Mouse (Mus musculus): ENCODE data around the gene Lmntd1. TPM values are rescaled to one million over a fixed set of nuclear protein-coding genes. Genes with fewer than 3 reads are reported as not detected.

Gene Lmntd1
- total RNA-seq, 2 experiments from 2014 or later = not detected

GRCm38 (mm10) chr6:145499574-145500546 lies 114.3 kb downstream of the Lmntd1 start:
- no peak for ATAC-seq (ENCODE audit: poor library complexity, severe bottlenecking)

- no peak for ATAC-seq (ENCODE audit: poor library complexity, severe bottlenecking)
Measured at GRCm38 (mm10) chr6:145495731-145496130, 118.4 kb downstream of the Lmntd1 start.

- ATAC-seq (ENCODE audit: poor library complexity, severe bottlenecking) = no peak
Measured at GRCm38 (mm10) chr6:145488251-145488650, 125.9 kb downstream of the Lmntd1 start.

GRCm38 (mm10) chr6:145485986-145486605 lies 128.0 kb downstream of the Lmntd1 start:
- ATAC-seq (ENCODE audit: poor library complexity, severe bottlenecking) = no peak

GRCm38 (mm10) chr6:145483318-145483674 lies 130.8 kb downstream of the Lmntd1 start:
- ATAC-seq (ENCODE audit: poor library complexity, severe bottlenecking) = no peak

GRCm38 (mm10) chr6:145482656-145483317 lies 131.3 kb downstream of the Lmntd1 start:
- ATAC-seq (ENCODE audit: poor library complexity, severe bottlenecking) = no peak

GRCm38 (mm10) chr6:145481938-145482337 lies 132.2 kb downstream of the Lmntd1 start:
- no peak for ATAC-seq (ENCODE audit: poor library complexity, severe bottlenecking)

GRCm38 (mm10) chr6:145478821-145479271 lies 135.3 kb downstream of the Lmntd1 start:
- ATAC-seq (ENCODE audit: poor library complexity, severe bottlenecking) = no peak

- ATAC-seq (ENCODE audit: poor library complexity, severe bottlenecking) = no peak
Measured at GRCm38 (mm10) chr6:145477367-145477905, 136.7 kb downstream of the Lmntd1 start.

GRCm38 (mm10) chr6:145471638-145472247 lies 142.4 kb downstream of the Lmntd1 start:
- peak; percentile 29; the same call in 1 of the 2 replicates for ATAC-seq (ENCODE audit: poor library complexity, severe bottlenecking)

GRCm38 (mm10) chr6:145469260-145469943 lies 144.7 kb downstream of the Lmntd1 start:
- ATAC-seq (ENCODE audit: poor library complexity, severe bottlenecking) = no peak

GRCm38 (mm10) chr6:145464027-145464426 lies 150.1 kb downstream of the Lmntd1 start:
- ATAC-seq (ENCODE audit: poor library complexity, severe bottlenecking) = no peak

GRCm38 (mm10) chr6:145462677-145463245 lies 151.4 kb downstream of the Lmntd1 start:
- no peak for ATAC-seq (ENCODE audit: poor library complexity, severe bottlenecking)

GRCm38 (mm10) chr6:145457066-145457465 lies 157.1 kb downstream of the Lmntd1 start:
- ATAC-seq (ENCODE audit: poor library complexity, severe bottlenecking) = no peak

- ATAC-seq (ENCODE audit: poor library complexity, severe bottlenecking) = no peak
Measured at GRCm38 (mm10) chr6:145450628-145451403, 163.3 kb downstream of the Lmntd1 start.

- ATAC-seq (ENCODE audit: poor library complexity, severe bottlenecking) = no peak
Measured at GRCm38 (mm10) chr6:145448361-145448760, 165.8 kb downstream of the Lmntd1 start.

GRCm38 (mm10) chr6:145445811-145446500 lies 168.2 kb downstream of the Lmntd1 start:
- ATAC-seq (ENCODE audit: poor library complexity, severe bottlenecking) = no peak

GRCm38 (mm10) chr6:145445380-145445779 lies 168.7 kb downstream of the Lmntd1 start:
- no peak for ATAC-seq (ENCODE audit: poor library complexity, severe bottlenecking)
